Mouse (Mus musculus) gastrocnemius, postnatal 10 days (tissue): ENCODE data around the gene Arsb. TPM values are rescaled to one million over a fixed set of nuclear protein-coding genes. Genes with fewer than 3 reads are reported as not detected.

Experiments used
- DNase-seq: peaks from one replicate; pipeline ENCODE4 v3.0.0; 2021; ENCODE audit warnings: mixed read lengths
- long read RNA-seq, 2 experiments: library from polyadenylated mRNA; stranded (forward); transcript quantifications; one replicate each; pipeline ENCODE4 v2.0.0; 2021
- total RNA-seq, 2 experiments: library from RNA; stranded (reverse); gene quantifications; 2 replicates each; pipeline ENCODE4 v1.2.3; 2021

Arsb gene
- 10 to 100 TPM; 10.6 to 22.1 TPM for total RNA-seq
- long read RNA-seq, experiment 1, full-length matches to known transcripts: 14 of 25 reads
- long read RNA-seq, experiment 1, partial matches to known transcripts: 1 of 25 reads
- long read RNA-seq, experiment 1, other reads (novel, unspliced or antisense): 10 of 25 reads
- long read RNA-seq, experiment 2, full-length matches to known transcripts: 12 of 14 reads
- long read RNA-seq, experiment 2, partial matches to known transcripts: 0 of 14 reads
- long read RNA-seq, experiment 2, other reads (novel, unspliced or antisense): 2 of 14 reads

DNA sequence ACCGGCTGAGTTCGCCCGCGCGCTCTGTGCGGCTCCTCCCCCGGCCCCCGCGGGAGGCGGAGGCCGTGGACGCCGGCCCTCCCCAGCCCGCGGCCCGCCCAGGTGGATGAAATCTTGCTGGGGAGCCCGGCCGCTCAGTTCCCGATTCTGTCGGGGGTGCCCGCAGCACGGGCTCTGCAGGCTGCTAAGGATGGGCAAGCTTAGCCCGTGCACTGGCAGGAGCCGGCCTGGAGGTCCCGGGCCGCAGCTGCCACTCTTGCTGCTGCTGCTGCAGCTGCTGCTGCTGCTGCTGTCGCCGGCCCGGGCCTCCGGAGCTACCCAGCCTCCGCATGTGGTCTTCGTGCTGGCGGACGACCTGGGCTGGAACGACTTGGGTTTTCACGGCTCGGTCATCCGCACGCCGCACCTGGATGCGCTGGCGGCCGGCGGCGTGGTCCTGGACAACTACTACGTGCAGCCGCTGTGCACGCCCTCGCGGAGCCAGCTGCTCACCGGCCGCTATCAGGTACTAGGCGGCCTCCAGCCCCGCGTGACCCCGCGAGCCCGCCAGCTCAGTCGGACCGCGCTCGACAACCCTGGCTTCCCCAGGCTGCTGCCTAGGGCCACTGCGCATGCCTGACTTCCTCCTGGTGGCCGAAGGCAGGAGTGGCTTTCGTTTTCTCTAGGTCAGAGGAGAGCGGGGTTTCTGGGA lies at the start of gene Arsb:
Gene Arsb, plus strand, starts transcription at position 43 of the 691 bp plus-strand sequence.
- DNase-seq: peak; percentile 89

GRCm38 (mm10) chr13:93721916-93722315 lies 49.5 kb upstream of the Arsb start:
- DNase-seq: no peak

- DNase-seq: no peak
These were observed 48.0 kb upstream of the Arsb start for GRCm38 (mm10) chr13:93723455-93723854.

- no peak for DNase-seq
These were observed 47.2 kb upstream of the Arsb start for GRCm38 (mm10) chr13:93724206-93724605.

- DNase-seq: no peak
These were observed 36.2 kb upstream of the Arsb start for GRCm38 (mm10) chr13:93735131-93735636.

DNA sequence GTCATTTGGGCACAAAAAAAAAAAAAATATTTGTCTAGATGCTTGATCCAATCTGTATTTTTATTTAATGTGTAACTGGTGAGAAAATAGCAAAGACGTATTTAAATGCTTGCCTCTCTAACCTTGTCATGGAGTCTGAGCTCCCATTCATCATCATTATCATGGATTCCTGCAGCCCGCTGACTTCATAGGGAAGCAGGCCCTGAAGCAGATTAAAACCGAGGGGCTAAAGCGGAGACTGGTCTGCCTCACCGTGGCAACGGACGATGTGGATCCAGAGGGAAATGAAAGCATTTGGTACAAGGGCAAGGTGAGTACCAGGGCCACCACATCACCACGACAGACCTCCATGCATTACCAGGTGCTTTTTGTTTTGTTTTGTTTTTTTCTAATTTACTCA lies 27.3 kb upstream of the Arsb start:
- no peak for DNase-seq

GRCm38 (mm10) chr13:93752597-93753400 lies 18.6 kb upstream of the Arsb start:
- no peak for DNase-seq

GRCm38 (mm10) chr13:93755084-93755483 lies 16.3 kb upstream of the Arsb start:
- DNase-seq: no peak

DNA sequence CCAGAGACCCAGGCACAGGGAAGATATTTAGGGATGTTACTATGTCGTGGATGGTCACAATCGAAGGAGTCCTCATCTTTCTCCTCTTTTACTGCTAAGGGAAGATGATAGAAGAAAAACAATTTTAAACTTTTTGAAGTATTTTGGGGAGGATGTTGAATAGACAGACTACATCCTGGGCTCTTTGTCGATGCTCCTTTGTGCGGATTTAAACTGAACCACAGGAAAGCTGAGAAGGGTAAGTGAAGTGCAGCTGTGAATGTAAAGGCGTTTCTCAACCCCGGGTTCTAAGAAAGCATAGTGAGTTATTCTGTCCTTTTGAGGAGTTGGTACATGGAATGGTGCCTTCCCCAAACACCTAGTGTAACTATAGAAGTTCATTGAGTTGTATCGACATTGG lies 14.8 kb upstream of the Arsb start:
- DNase-seq: no peak

DNA sequence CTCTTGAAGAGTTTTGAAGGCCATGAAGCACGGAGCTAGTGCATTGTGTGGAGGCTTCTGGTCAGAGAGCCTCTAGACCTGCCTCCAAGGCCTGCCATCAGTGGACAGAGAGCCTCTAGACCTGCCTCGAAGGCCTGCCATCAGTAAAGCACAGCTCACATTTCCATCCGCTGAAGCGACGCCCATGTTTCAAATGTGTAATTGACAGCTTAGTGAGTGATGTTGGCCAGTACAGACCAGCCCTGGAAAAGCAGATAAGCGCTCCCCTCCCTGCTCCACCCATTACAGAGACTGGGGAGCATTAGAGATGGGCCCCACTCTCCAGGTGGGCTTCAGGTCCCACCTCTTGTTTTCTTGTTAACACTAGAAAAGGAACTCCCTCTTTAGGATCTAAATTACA lies 13.9 kb upstream of the Arsb start:
- no peak for DNase-seq

- DNase-seq: no peak
These were observed 13.1 kb upstream of the Arsb start for GRCm38 (mm10) chr13:93758149-93758898.

- DNase-seq: no peak
These were observed 9.6 kb upstream of the Arsb start for GRCm38 (mm10) chr13:93761831-93762230.

GRCm38 (mm10) chr13:93762879-93763278 lies 8.6 kb upstream of the Arsb start:
- no peak for DNase-seq

DNA sequence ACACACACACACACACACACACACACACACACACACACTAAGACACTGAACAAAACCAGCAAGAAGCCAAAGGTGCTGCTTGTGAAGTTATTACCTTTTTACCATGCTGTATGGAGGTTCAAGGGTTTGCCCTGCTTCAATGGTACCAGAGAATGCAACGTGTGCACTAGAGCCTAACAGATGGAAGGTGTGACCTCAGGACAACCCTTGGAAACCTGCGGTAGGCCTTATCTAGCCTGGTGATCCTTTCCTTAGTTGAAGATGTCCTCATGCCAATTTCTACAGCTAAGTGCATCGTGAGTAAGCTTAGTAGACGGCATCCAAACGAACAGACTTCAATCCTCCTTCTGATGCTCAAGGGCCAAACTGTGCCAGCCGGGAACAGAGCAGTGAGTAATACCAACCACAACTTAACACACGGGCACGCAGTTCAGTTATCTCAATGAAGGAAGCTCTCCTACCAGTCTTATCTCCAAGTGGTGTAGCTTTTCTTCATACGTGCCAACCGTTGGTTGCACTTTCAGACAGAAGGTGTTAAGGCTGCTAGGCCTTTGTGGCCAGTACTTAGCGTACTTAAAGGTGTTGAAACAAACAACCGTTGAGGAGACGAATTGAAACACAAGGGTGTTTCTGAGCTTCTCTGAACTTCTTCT lies 7.0 kb upstream of the Arsb start:
- no peak for DNase-seq

GRCm38 (mm10) chr13:93771031-93771587 lies 321 bp upstream of the Arsb start:
- DNase-seq: no peak

GRCm38 (mm10) chr13:93772279-93772636 lies 828 bp downstream of the Arsb start:
- no peak for DNase-seq

- DNase-seq: no peak
These were observed 1.4 kb downstream of the Arsb start for GRCm38 (mm10) chr13:93772861-93773260.

- no peak for DNase-seq
These were observed 2.4 kb downstream of the Arsb start for GRCm38 (mm10) chr13:93773704-93774315.

- no peak for DNase-seq
These were observed 11.4 kb downstream of the Arsb start for GRCm38 (mm10) chr13:93782823-93783222.

- DNase-seq: no peak
These were observed 13.9 kb downstream of the Arsb start for GRCm38 (mm10) chr13:93785329-93785728.

DNA sequence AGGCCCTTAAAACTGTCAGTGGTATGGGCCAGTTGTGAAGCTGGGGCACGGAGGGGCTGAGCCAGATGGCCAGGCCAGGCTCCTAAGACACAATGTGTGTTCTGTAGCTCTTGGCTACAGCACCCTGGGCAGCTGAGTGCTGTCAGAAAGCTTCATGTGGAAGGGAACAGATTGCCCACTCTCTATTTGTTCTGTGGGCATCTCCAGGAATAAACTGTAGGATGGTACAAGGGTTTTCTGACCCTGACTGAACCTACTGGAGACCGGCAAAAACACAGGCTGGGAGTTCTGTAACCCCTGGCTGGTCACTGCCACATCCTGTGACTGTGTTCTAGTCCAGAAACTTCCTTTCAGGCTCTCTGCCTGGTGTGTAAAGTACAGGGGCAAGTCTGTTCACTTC lies 14.6 kb downstream of the Arsb start:
- DNase-seq: no peak
